Mouse (Mus musculus) midbrain, embryonic 10.5 days (tissue): Measurements from ENCODE around the gene Socs1. TPM values are rescaled to one million over a fixed set of nuclear protein-coding genes. Genes with fewer than 3 reads are reported as not detected.

Source experiments
- DNase-seq: peaks from one replicate; pipeline ENCODE4 v3.0.0-alpha.2; 2017; ENCODE audit warnings: low spot score
- H3K27ac ChIP-seq: fragments of 300-500 bp; sonication (generic); replicated peaks from 2 replicates; pipeline ENCODE4 v1.5.1; 2016; ENCODE audit warnings: mild to moderate bottlenecking
- H3K27me3 ChIP-seq: fragments of 300-500 bp; sonication (generic); 2 replicates; pipeline ENCODE4 v1.6.1; 2016; ENCODE audit warnings: low read depth, mild to moderate bottlenecking; ENCODE audit not compliant: poor library complexity, severe bottlenecking
- H3K36me3 ChIP-seq: fragments of 300-500 bp; sonication (generic); 2 replicates; pipeline ENCODE4 v1.6.1; 2016; ENCODE audit warnings: mild to moderate bottlenecking, moderate library complexity
- H3K4me1 ChIP-seq: fragments of 300-500 bp; sonication (generic); 2 replicates; pipeline ENCODE4 v1.6.1; 2016
- H3K4me3 ChIP-seq: fragments of 300-500 bp; sonication (generic); 2 replicates; pipeline ENCODE4 v1.5.1; 2016; ENCODE audit warnings: mild to moderate bottlenecking, moderate library complexity
- H3K9me3 ChIP-seq: fragments of 300-500 bp; sonication (generic); replicated peaks from 2 replicates; pipeline ENCODE4 v1.6.1; 2016; ENCODE audit warnings: mild to moderate bottlenecking
- WGBS: fragments of 180-500 bp; shearing (Covaris S2); methylation state at CpG from one replicate; pipeline ENCODE4 v1.1.7; 2016; 5-methylcytosine and 5-hydroxymethylcytosine counted together
- polyA plus RNA-seq: library from polyadenylated mRNA; unstranded; fragments of >200 nt; fragmentation: Nextera tagmentation; extraction: Ambion mirVana; gene quantifications from 2 replicates; pipeline ENCODE4 v1.2.1, GENCODE M21; 2016

Gene Socs1
- polyA plus RNA-seq, 1 experiment from 2014 or later = 2.4 TPM

- H3K27me3 ChIP-seq = peaks cover 31% of the 10 kb centered on the region
- no peaks in the 10 kb centered on the region for H3K9me3 ChIP-seq
- peaks cover 53% of the 10 kb centered on the region for H3K4me1 ChIP-seq
- peak overlapping the region; percentile 90 for H3K27ac ChIP-seq
- no peak for DNase-seq
- no peaks in the 10 kb centered on the region for H3K36me3 ChIP-seq
- 3% methylated on average over 81 of the region's 81 CpGs for WGBS
- H3K4me3 ChIP-seq = peak overlapping the region; percentile 77
Measured at GRCm38 (mm10) chr16:10783883-10784792, 1.2 kb downstream of the Socs1 start.

GRCm38 (mm10) chr16:10783451-10783850, 1.9 kb downstream of the Socs1 start:
- H3K9me3 ChIP-seq = no peaks in the 10 kb centered on the region
- no peaks in the 10 kb centered on the region for H3K36me3 ChIP-seq
- peaks cover 48% of the 10 kb centered on the region for H3K4me1 ChIP-seq
- DNase-seq = no peak
- WGBS = 67% methylated on average over 8 of the region's 8 CpGs
- H3K27ac ChIP-seq = no peak overlapping the region
- peaks cover 31% of the 10 kb centered on the region for H3K27me3 ChIP-seq
- no peak overlapping the region for H3K4me3 ChIP-seq

- Histone ChIP-seq H3K4me3 (no peak overlapping the region), H3K4me1 (peaks cover 45% of the 10 kb centered on the region), H3K9me3 (no peaks in the 10 kb centered on the region), H3K36me3 (no peaks in the 10 kb centered on the region), H3K27me3 (peaks cover 28% of the 10 kb centered on the region), H3K27ac (no peak overlapping the region)
- WGBS = 70% methylated on average over 1 of the region's 1 CpGs
- no peak for DNase-seq
Measured at GRCm38 (mm10) chr16:10783152-10783434, 2.2 kb downstream of the Socs1 start.

- Histone ChIP-seq H3K36me3 (no peaks in the 10 kb centered on the region), H3K4me3 (no peak overlapping the region), H3K27me3 (peaks cover 26% of the 10 kb centered on the region), H3K27ac (no peak overlapping the region), H3K4me1 (peaks cover 49% of the 10 kb centered on the region), H3K9me3 (no peaks in the 10 kb centered on the region)
- no peak for DNase-seq
- WGBS = 34% methylated on average over 6 of the region's 6 CpGs
Measured at GRCm38 (mm10) chr16:10782377-10783151, 2.8 kb downstream of the Socs1 start.

- H3K4me1 ChIP-seq = peaks cover 51% of the 10 kb centered on the region
- peaks cover 26% of the 10 kb centered on the region for H3K27me3 ChIP-seq
- no peaks in the 10 kb centered on the region for H3K36me3 ChIP-seq
- no peak for DNase-seq
- 46% methylated on average over 9 of the region's 9 CpGs for WGBS
- H3K4me3 ChIP-seq = no peak overlapping the region
- no peaks in the 10 kb centered on the region for H3K9me3 ChIP-seq
- no peak overlapping the region; the same call in 1 of the 2 replicates for H3K27ac ChIP-seq
Measured at GRCm38 (mm10) chr16:10781862-10782371, 3.4 kb downstream of the Socs1 start.

GRCm38 (mm10) chr16:10780631-10781120, 4.7 kb downstream of the Socs1 start:
- Histone ChIP-seq H3K36me3 (no peaks in the 10 kb centered on the region), H3K4me1 (peaks cover 46% of the 10 kb centered on the region), H3K4me3 (no peak overlapping the region), H3K27ac (no peak overlapping the region), H3K27me3 (peaks cover 26% of the 10 kb centered on the region), H3K9me3 (no peaks in the 10 kb centered on the region)
- no peak for DNase-seq
- 87% methylated on average over 5 of the region's 5 CpGs for WGBS

GRCm38 (mm10) chr16:10777579-10778160, 7.7 kb downstream of the Socs1 start:
- peaks cover 5% of the 10 kb centered on the region for H3K27me3 ChIP-seq
- 72% methylated on average over 5 of the region's 5 CpGs for WGBS
- H3K36me3 ChIP-seq = no peaks in the 10 kb centered on the region
- no peaks in the 10 kb centered on the region for H3K9me3 ChIP-seq
- H3K27ac ChIP-seq = no peak overlapping the region
- no peak overlapping the region for H3K4me3 ChIP-seq
- peaks cover 22% of the 10 kb centered on the region for H3K4me1 ChIP-seq
- no peak for DNase-seq

- H3K36me3 ChIP-seq = no peaks in the 10 kb centered on the region
- no peak overlapping the region for H3K4me3 ChIP-seq
- WGBS = 77% methylated on average over 7 of the region's 7 CpGs
- peaks cover 12% of the 10 kb centered on the region for H3K4me1 ChIP-seq
- no peaks in the 10 kb centered on the region for H3K27me3 ChIP-seq
- no peaks in the 10 kb centered on the region for H3K9me3 ChIP-seq
- no peak overlapping the region for H3K27ac ChIP-seq
- no peak for DNase-seq
Measured at GRCm38 (mm10) chr16:10776322-10776721, 9.0 kb downstream of the Socs1 start.

- no peak overlapping the region for H3K4me3 ChIP-seq
- 69% methylated on average over 4 of the region's 4 CpGs for WGBS
- DNase-seq = no peak
Measured at GRCm38 (mm10) chr16:10774726-10775125, 10.6 kb downstream of the Socs1 start.

GRCm38 (mm10) chr16:10773543-10773942, 11.8 kb downstream of the Socs1 start:
- Histone ChIP-seq H3K36me3 (no peaks in the 10 kb centered on the region), H3K27me3 (peaks cover 5% of the 10 kb centered on the region), H3K4me1 (peaks cover 17% of the 10 kb centered on the region), H3K27ac (no peak overlapping the region), H3K4me3 (no peak overlapping the region), H3K9me3 (no peaks in the 10 kb centered on the region)
- DNase-seq = no peak
- WGBS = 90% methylated on average over 8 of the region's 8 CpGs

More at GRCm38 (mm10) chr16:10774726-10775125, 10.6 kb downstream of the Socs1 start:
- no peaks in the 10 kb centered on the region for H3K9me3 ChIP-seq
- peaks cover 17% of the 10 kb centered on the region for H3K4me1 ChIP-seq
- H3K36me3 ChIP-seq = no peaks in the 10 kb centered on the region
- peaks cover 1% of the 10 kb centered on the region for H3K27me3 ChIP-seq
- no peak overlapping the region for H3K27ac ChIP-seq

GRCm38 (mm10) chr16:10771769-10772510, 13.4 kb downstream of the Socs1 start:
- Histone ChIP-seq H3K9me3 (no peaks in the 10 kb centered on the region), H3K27ac (no peak overlapping the region), H3K4me1 (peaks cover 12% of the 10 kb centered on the region; the same call in 1 of the 2 replicates), H3K27me3 (peaks cover 5% of the 10 kb centered on the region), H3K36me3 (no peaks in the 10 kb centered on the region), H3K4me3 (no peak overlapping the region)
- WGBS = 72% methylated on average over 19 of the region's 19 CpGs
- no peak for DNase-seq
